Mouse (Mus musculus) monocyte, adult 59 days (primary cell): ENCODE results near the gene Secisbp2l. TPM values are rescaled to one million over a fixed set of nuclear protein-coding genes. Genes with fewer than 3 reads are reported as not detected.

ENCODE experiments used
- total RNA-seq, 2 experiments: library from RNA; stranded (reverse); gene quantifications; one replicate each; pipeline ENCODE4 v1.2.4; 2023

Gene Secisbp2l
- total RNA-seq, result 10 to 100 TPM; 50.3 to 57.4 TPM

GRCm38 (mm10) chr2:125782719-125783109 is at the start of gene Secisbp2l:
TSS of gene Secisbp2l (minus strand) at chr2:125782870.

DNA sequence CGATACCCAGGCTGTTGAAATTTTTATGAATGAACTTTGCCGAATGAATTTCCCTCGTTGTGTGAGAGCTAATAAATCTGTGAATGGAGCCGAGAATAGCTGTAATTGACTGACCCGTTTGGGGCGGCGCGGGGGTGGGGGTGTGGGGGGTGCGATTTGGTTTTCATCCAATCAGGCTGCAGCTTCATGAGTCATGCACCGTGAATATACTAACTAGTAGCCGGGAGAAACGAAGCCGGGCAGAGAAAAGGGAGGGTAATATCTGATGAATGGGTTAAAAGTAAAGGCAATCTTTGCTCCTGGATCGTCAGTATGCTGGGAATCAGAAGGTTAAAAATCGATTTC is 58.6 kb downstream of the Secisbp2l start, which contains the start of gene Shc4:
TSS of gene Shc4 (minus strand) at position 63 of the 345 bp plus-strand sequence.

Other genes with a start within 250 kb of the Secisbp2l start
- gene Cep152, start 157.8 kb downstream of the Secisbp2l start, total RNA-seq, result 1 to 10 TPM; 7.3 to 8.0 TPM
- gene Eid1, start 109.8 kb downstream of the Secisbp2l start, total RNA-seq, result 10 to 100 TPM; 44.6 to 48.8 TPM
- under 1 TPM in 1 of 2 experiments, not detected in 1; 0.16 TPM for gene Shc4, start 58.7 kb downstream of the Secisbp2l start, total RNA-seq
- gene Galk2, start 76.2 kb upstream of the Secisbp2l start, total RNA-seq, result 10 to 100 TPM; 30.8 to 31.1 TPM
- 10 to 100 TPM; 66.9 to 69.5 TPM for gene Cops2, start 76.3 kb upstream of the Secisbp2l start, total RNA-seq